Mouse (Mus musculus) neural tube, embryonic 15.5 days (tissue): ENCODE data around the gene Tgfa. TPM values are rescaled to one million over a fixed set of nuclear protein-coding genes. Genes with fewer than 3 reads are reported as not detected.
A peak's percentile ranks its signal among the peaks of the same experiment; 100 is the strongest.

Source experiments
- ATAC-seq: fragments of 200-750 bp; cut with Nextera tagmentation; 2 replicates; pipeline ENCODE4 v1.8.0; 2017; ENCODE audit warnings: mild to moderate bottlenecking, moderate TSS enrichment, moderate library complexity; ENCODE audit not compliant: low FRiP score
- H3K27ac ChIP-seq: fragments of 300-500 bp; sonication (generic); replicated peaks from 2 replicates; pipeline ENCODE4 v1.5.1; 2015; ENCODE audit warnings: mild to moderate bottlenecking, inconsistent platforms
- H3K27me3 ChIP-seq: fragments of 300-500 bp; sonication (generic); replicated peaks from 2 replicates; pipeline ENCODE4 v1.6.1; 2015; ENCODE audit warnings: inconsistent platforms
- H3K36me3 ChIP-seq: fragments of 300-500 bp; sonication (generic); 2 replicates; pipeline ENCODE4 v1.6.1; 2015; ENCODE audit warnings: inconsistent platforms
- H3K4me1 ChIP-seq: fragments of 300-500 bp; sonication (generic); 2 replicates; pipeline ENCODE4 v1.6.1; 2015; ENCODE audit warnings: inconsistent platforms
- H3K4me2 ChIP-seq: fragments of 300-500 bp; sonication (generic); 2 replicates; pipeline ENCODE4 v1.6.1; 2015; ENCODE audit warnings: inconsistent platforms, mild to moderate bottlenecking, moderate library complexity
- H3K4me3 ChIP-seq: fragments of 300-500 bp; sonication (generic); replicated peaks from 2 replicates; pipeline ENCODE4 v1.5.1; 2015; ENCODE audit warnings: mild to moderate bottlenecking, inconsistent platforms
- H3K9ac ChIP-seq: fragments of 300-500 bp; sonication (generic); replicated peaks from 2 replicates; pipeline ENCODE4 v1.6.1; 2015; ENCODE audit warnings: mild to moderate bottlenecking, inconsistent platforms
- H3K9me3 ChIP-seq: fragments of 300-500 bp; sonication (generic); replicated peaks from 2 replicates; pipeline ENCODE4 v1.6.1; 2016; ENCODE audit warnings: inconsistent platforms
- WGBS: fragments of 180-500 bp; shearing (Covaris S2); methylation state at CpG from one replicate; pipeline ENCODE4 v1.1.7; 2015; ENCODE audit warnings: mixed read lengths; 5-methylcytosine and 5-hydroxymethylcytosine counted together
- polyA plus RNA-seq: library from polyadenylated mRNA; unstranded; fragments of >200 nt; fragmentation: Nextera tagmentation; extraction: Ambion mirVana; gene quantifications from 2 replicates; pipeline ENCODE4 v1.2.1, GENCODE M21; 2015

Tgfa gene
- polyA plus RNA-seq, 1 experiment from 2014 or later = 18.6 TPM

- Histone ChIP-seq H3K4me3 (no peak overlapping the region), H3K4me1 (peaks cover 33% of the 10 kb centered on the region), H3K27me3 (peaks cover 19% of the 10 kb centered on the region), H3K9ac (no peak overlapping the region), H3K9me3 (no peaks in the 10 kb centered on the region), H3K4me2 (no peak overlapping the region), H3K27ac (no peak overlapping the region), H3K36me3 (no peaks in the 10 kb centered on the region)
- ATAC-seq = no peak
- WGBS = 83% methylated on average over 3 of the region's 3 CpGs
These were observed 2.0 kb upstream of the Tgfa start for GRCm38 (mm10) chr6:86192978-86193377.

DNA sequence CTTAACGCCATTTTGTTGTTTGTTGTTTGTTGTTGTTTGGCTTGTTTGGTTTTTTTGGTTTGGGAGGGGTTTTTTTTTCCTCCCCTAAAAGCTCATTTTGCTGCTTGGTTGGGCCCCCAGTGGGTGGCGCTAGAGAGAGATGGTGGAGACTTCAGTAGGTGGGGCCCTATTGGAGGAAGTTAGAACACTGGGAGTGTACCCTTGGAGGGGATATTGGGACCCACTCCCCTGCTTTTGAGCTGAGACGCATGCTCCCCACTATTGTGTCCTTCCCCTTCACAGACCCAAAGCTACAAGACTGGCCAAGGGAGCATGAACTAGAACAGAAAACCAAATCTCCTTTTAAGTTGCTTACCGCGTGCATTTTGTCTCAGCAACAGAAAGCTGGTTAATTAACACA, 1.1 kb upstream of the Tgfa start:
- Histone ChIP-seq H3K4me2 (no peak overlapping the region), H3K4me3 (no peak overlapping the region), H3K9ac (no peak overlapping the region), H3K27me3 (peaks cover 20% of the 10 kb centered on the region), H3K9me3 (no peaks in the 10 kb centered on the region), H3K4me1 (peaks cover 33% of the 10 kb centered on the region), H3K27ac (no peak overlapping the region), H3K36me3 (no peaks in the 10 kb centered on the region)
- 53% methylated on average over 5 of the region's 5 CpGs for WGBS
- ATAC-seq = no peak

DNA sequence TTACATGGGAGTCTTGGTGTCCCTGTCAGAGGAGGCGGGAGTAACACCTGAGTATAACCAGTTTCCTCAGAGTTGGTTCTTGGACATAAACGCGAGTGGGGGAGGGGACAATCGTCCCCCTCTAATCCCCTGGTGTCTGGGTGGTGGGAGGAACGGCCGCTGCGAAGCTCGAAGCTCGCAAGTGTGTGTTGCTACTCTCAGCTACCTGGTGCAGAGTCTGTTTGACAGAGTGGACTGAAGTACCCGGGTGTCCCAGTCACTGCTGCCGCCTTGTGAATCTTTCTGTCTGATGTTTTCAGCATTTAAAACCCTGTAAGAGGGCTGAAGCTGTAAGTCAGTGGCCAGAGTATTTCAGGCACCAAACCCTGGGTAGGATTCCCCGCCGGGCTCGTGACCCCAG, 1.0 kb downstream of the Tgfa start:
- peak; percentile 30; the same call in 1 of the 2 replicates for ATAC-seq
- H3K9ac ChIP-seq = peak overlapping the region; percentile 65
- H3K9me3 ChIP-seq = no peaks in the 10 kb centered on the region
- 5% methylated on average over 14 of the region's 14 CpGs for WGBS
- peaks cover 36% of the 10 kb centered on the region for H3K4me1 ChIP-seq
- peaks cover 20% of the 10 kb centered on the region for H3K27me3 ChIP-seq
- peak overlapping the region; percentile 79 for H3K4me2 ChIP-seq
- no peaks in the 10 kb centered on the region for H3K36me3 ChIP-seq
- H3K27ac ChIP-seq = 0 out of 2 replicates have a peak overlapping the region, but pooled peaks have one; percentile 2
- H3K4me3 ChIP-seq = peak overlapping the region; percentile 72

GRCm38 (mm10) chr6:86197150-86197862, 2.3 kb downstream of the Tgfa start:
- Histone ChIP-seq H3K4me1 (peaks cover 36% of the 10 kb centered on the region), H3K9ac (no peak overlapping the region), H3K4me3 (peak overlapping the region; percentile 72), H3K4me2 (peak overlapping the region; percentile 79), H3K27me3 (peaks cover 20% of the 10 kb centered on the region), H3K9me3 (no peaks in the 10 kb centered on the region), H3K27ac (0 out of 2 replicates have a peak overlapping the region, but pooled peaks have one; percentile 37), H3K36me3 (no peaks in the 10 kb centered on the region)
- 33% methylated on average over 11 of the region's 11 CpGs for WGBS
- ATAC-seq = no peak

GRCm38 (mm10) chr6:86200934-86201333, 5.9 kb downstream of the Tgfa start:
- WGBS = 81% methylated on average over 5 of the region's 5 CpGs
- Histone ChIP-seq H3K9me3 (no peaks in the 10 kb centered on the region), H3K36me3 (no peaks in the 10 kb centered on the region), H3K4me2 (no peak overlapping the region), H3K27ac (no peak overlapping the region), H3K4me3 (no peak overlapping the region), H3K4me1 (peaks cover 21% of the 10 kb centered on the region), H3K9ac (no peak overlapping the region), H3K27me3 (peaks cover 9% of the 10 kb centered on the region)
- ATAC-seq = no peak

DNA sequence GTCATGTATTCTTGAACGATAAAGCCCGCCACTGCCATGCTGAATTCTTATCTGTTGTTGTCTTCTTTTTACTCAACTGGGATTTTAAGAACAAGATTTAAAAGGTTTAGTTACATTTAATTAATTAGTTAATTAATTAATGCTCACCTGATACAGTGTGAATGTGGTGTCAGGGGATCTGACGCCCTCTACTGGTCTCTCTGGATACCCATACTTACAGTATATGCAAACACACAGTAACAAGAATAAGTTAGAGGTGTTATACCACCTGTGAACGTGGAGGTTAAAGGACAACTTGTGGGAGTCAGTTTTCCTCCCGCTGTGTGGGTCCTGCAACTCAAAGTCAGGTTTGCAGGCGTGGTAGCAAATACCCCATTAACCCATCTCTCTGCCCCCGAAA, 8.1 kb downstream of the Tgfa start:
- ATAC-seq = no peak
- H3K4me2 ChIP-seq = no peak overlapping the region
- no peaks in the 10 kb centered on the region for H3K36me3 ChIP-seq
- 85% methylated on average over 7 of the region's 7 CpGs for WGBS
- no peak overlapping the region for H3K9ac ChIP-seq
- H3K27ac ChIP-seq = no peak overlapping the region
- no peaks in the 10 kb centered on the region for H3K27me3 ChIP-seq
- H3K4me1 ChIP-seq = 0 out of 2 replicates have a peak, but pooled peaks cover 3% of the 10 kb centered on the region
- no peak overlapping the region for H3K4me3 ChIP-seq
- no peaks in the 10 kb centered on the region for H3K9me3 ChIP-seq

DNA sequence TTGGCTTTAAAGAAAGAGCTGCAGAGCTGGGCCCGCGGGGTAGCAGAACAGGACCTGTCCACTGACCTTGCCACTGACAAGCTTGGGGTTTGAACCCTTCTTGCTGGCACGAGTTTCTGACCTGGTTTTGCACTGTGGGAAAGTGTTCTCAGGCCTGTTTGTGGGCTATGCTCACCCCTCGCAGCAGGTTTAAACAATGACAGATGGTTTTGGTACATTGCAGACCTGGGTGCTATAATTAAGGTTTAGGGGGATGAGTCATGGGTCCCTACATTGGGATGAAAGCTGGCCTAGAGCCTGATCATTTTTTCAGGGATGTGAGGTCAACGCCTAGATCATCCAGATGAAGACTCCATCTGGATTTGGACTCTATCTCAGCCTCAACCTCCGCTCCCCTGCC, 11.0 kb downstream of the Tgfa start:
- Histone ChIP-seq H3K9me3 (no peaks in the 10 kb centered on the region), H3K4me2 (no peak overlapping the region), H3K4me3 (no peak overlapping the region), H3K27ac (no peak overlapping the region), H3K36me3 (no peaks in the 10 kb centered on the region), H3K27me3 (no peaks in the 10 kb centered on the region), H3K4me1 (peaks cover 10% of the 10 kb centered on the region), H3K9ac (no peak overlapping the region)
- 89% methylated on average over 6 of the region's 6 CpGs for WGBS
- ATAC-seq = no peak

- Histone ChIP-seq H3K4me3 (no peak overlapping the region), H3K36me3 (no peaks in the 10 kb centered on the region), H3K4me2 (no peak overlapping the region), H3K9me3 (no peaks in the 10 kb centered on the region), H3K27me3 (no peaks in the 10 kb centered on the region), H3K4me1 (peaks cover 10% of the 10 kb centered on the region), H3K9ac (no peak overlapping the region), H3K27ac (no peak overlapping the region)
- ATAC-seq = no peak
- 76% methylated on average over 12 of the region's 12 CpGs for WGBS
These were observed 12.0 kb downstream of the Tgfa start for GRCm38 (mm10) chr6:86206985-86207384.

GRCm38 (mm10) chr6:86209133-86210016, 14.4 kb downstream of the Tgfa start:
- H3K4me3 ChIP-seq = no peak overlapping the region
- 37% methylated on average over 17 of the region's 17 CpGs for WGBS

DNA sequence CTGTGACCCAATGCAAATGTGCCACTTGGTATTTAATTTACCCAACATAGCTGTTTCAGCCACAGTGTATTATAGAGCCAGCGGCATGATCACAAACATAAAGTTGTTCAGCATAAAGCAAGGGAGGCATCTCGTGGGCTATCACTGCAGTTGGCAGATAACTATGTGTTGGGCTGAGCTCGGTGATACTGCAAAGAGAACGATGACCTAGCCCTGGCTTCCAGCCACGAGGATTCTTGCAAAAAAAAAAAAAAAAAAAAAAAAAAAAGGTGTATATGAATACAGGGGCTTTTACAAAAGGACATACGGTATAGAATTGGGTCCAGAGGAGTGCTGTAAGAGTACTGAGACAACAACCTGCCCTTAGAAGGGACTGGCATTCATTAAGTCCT, 15.0 kb downstream of the Tgfa start:
- Histone ChIP-seq H3K4me1 (peaks cover 10% of the 10 kb centered on the region), H3K9ac (no peak overlapping the region), H3K4me3 (no peak overlapping the region), H3K27ac (no peak overlapping the region), H3K4me2 (peak overlapping the region; percentile 24), H3K9me3 (no peaks in the 10 kb centered on the region), H3K36me3 (no peaks in the 10 kb centered on the region), H3K27me3 (no peaks in the 10 kb centered on the region)
- 47% methylated on average over 6 of the region's 6 CpGs for WGBS
- ATAC-seq = no peak

More at GRCm38 (mm10) chr6:86209133-86210016, 14.4 kb downstream of the Tgfa start:
- Histone ChIP-seq H3K9me3 (no peaks in the 10 kb centered on the region), H3K4me2 (peak overlapping the region; percentile 24), H3K9ac (no peak overlapping the region), H3K27ac (peak overlapping the region; percentile 46; the same call in 1 of the 2 replicates), H3K27me3 (no peaks in the 10 kb centered on the region), H3K4me1 (peaks cover 10% of the 10 kb centered on the region), H3K36me3 (no peaks in the 10 kb centered on the region)
- no peak for ATAC-seq

DNA sequence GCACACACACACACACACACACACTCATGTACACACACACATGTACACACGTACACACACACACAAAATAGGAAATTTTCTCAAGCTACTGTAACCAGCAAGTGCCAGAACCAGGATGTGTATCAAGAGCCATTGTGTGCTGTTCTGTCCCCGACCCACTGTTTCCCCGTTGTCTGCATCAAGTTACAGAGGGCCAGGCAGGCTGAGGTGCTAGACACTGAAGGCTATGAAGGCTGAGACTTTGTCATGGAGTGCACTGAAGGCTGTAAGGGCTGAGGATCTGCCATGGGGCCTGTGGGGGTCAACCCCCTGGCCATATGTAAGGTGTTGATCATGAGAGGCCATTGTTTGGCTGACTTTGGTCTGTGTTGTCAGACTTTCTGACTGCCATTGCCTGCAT, 15.6 kb downstream of the Tgfa start:
- Histone ChIP-seq H3K4me2 (no peak overlapping the region), H3K4me3 (no peak overlapping the region), H3K9me3 (no peaks in the 10 kb centered on the region), H3K4me1 (peaks cover 10% of the 10 kb centered on the region), H3K27me3 (no peaks in the 10 kb centered on the region), H3K36me3 (no peaks in the 10 kb centered on the region), H3K9ac (no peak overlapping the region), H3K27ac (no peak overlapping the region)
- 79% methylated on average over 3 of the region's 3 CpGs for WGBS
- no peak for ATAC-seq
